Mouse (Mus musculus) erythroblast, adult 5-6 weeks (primary cell): Measurements from ENCODE around the gene Rpl6. TPM values are rescaled to one million over a fixed set of nuclear protein-coding genes. Genes with fewer than 3 reads are reported as not detected.
A peak's percentile ranks its signal among the peaks of the same experiment; 100 is the strongest.
"Not testable (repeated sequence)": the region's sequence is repeated elsewhere in the genome, so short reads cannot be mapped to it uniquely, and the experiment has no call there.

ENCODE experiments used
- ATAC-seq: replicated peaks from 2 replicates; pipeline ENCODE4 v1.8.0; 2016; ENCODE audit warnings: moderate number of reproducible peaks, mild to moderate bottlenecking, moderate TSS enrichment, inconsistent platforms; ENCODE audit not compliant: poor library complexity, low FRiP score, severe bottlenecking
- total RNA-seq, 2 experiments: library from RNA; stranded (forward) in 1 of 2; stranded (reverse) in 1 of 2; fragments of 150-400 nt in 1 of 2; fragments of 200-764, 138-1000 nt in 1 of 2; gene quantifications; 2 replicates each; pipeline versions ENCODE4 v1.2.3 to v1.2.4; 2015 to 2017; ENCODE audit warnings: low replicate concordance in 2 of 2

Gene Rpl6
- total RNA-seq, 2 experiments from 2014 or later, result 408 to 902 TPM

GRCm38 (mm10) chr5:121191584-121191906, 12.7 kb upstream of the Rpl6 start:
- peak; percentile 40; the same call in 1 of the 2 replicates for ATAC-seq

- ATAC-seq, result peak; percentile 44; the same call in 1 of the 2 replicates
Measured at GRCm38 (mm10) chr5:121194173-121194572, 10.1 kb upstream of the Rpl6 start.

GRCm38 (mm10) chr5:121196764-121197163, 7.5 kb upstream of the Rpl6 start:
- ATAC-seq, result peak; percentile 88

- no peak for ATAC-seq
Measured at GRCm38 (mm10) chr5:121197337-121197736, 6.9 kb upstream of the Rpl6 start.

- no peak for ATAC-seq
Measured at GRCm38 (mm10) chr5:121198376-121198775, 5.9 kb upstream of the Rpl6 start.

- peak; percentile 66 for ATAC-seq
Measured at GRCm38 (mm10) chr5:121201739-121202138, 2.5 kb upstream of the Rpl6 start.

- ATAC-seq, result no peak
Measured at GRCm38 (mm10) chr5:121202467-121202866, 1.8 kb upstream of the Rpl6 start.

GRCm38 (mm10) chr5:121205537-121206130, 1.4 kb downstream of the Rpl6 start:
- not testable (repeated sequence) for ATAC-seq

- no peak for ATAC-seq
Measured at GRCm38 (mm10) chr5:121206540-121206939, 2.3 kb downstream of the Rpl6 start.

- ATAC-seq, result no peak
Measured at GRCm38 (mm10) chr5:121206984-121207383, 2.7 kb downstream of the Rpl6 start.

GRCm38 (mm10) chr5:121209755-121210600, 5.7 kb downstream of the Rpl6 start:
- no peak for ATAC-seq

- ATAC-seq, result no peak
Measured at GRCm38 (mm10) chr5:121210601-121210924, 6.3 kb downstream of the Rpl6 start.

GRCm38 (mm10) chr5:121212108-121212507, 7.8 kb downstream of the Rpl6 start:
- no peak for ATAC-seq

- no peak for ATAC-seq
Measured at GRCm38 (mm10) chr5:121214707-121215106, 10.4 kb downstream of the Rpl6 start.

- ATAC-seq, result peak; percentile 48
Measured at GRCm38 (mm10) chr5:121215380-121216125, 11.3 kb downstream of the Rpl6 start.

- ATAC-seq, result peak; percentile 79
Measured at GRCm38 (mm10) chr5:121216126-121216446, 11.8 kb downstream of the Rpl6 start.

GRCm38 (mm10) chr5:121216584-121217312, 12.5 kb downstream of the Rpl6 start:
- peak; percentile 6; the same call in 1 of the 2 replicates for ATAC-seq

- ATAC-seq, result no peak
Measured at GRCm38 (mm10) chr5:121217313-121217634, 13.0 kb downstream of the Rpl6 start.

- ATAC-seq, result no peak
Measured at GRCm38 (mm10) chr5:121219190-121219589, 14.9 kb downstream of the Rpl6 start.

- peak; percentile 66 for ATAC-seq
Measured at GRCm38 (mm10) chr5:121219980-121220731, 15.9 kb downstream of the Rpl6 start, which contains the start of gene Hectd4. Gene Hectd4, plus strand, starts transcription at chr5:121220219.
